Mouse (Mus musculus) urinary bladder, adult 18-20 months (tissue): ENCODE results near the gene Upk3b.

ENCODE experiments used
- DNase-seq, 2 experiments: peaks; one replicate each; pipeline ENCODE4 v3.0.0; 2022; ENCODE audit warnings: low spot score in 2 of 2, mixed read lengths in 2 of 2

Upk3b gene

DNA sequence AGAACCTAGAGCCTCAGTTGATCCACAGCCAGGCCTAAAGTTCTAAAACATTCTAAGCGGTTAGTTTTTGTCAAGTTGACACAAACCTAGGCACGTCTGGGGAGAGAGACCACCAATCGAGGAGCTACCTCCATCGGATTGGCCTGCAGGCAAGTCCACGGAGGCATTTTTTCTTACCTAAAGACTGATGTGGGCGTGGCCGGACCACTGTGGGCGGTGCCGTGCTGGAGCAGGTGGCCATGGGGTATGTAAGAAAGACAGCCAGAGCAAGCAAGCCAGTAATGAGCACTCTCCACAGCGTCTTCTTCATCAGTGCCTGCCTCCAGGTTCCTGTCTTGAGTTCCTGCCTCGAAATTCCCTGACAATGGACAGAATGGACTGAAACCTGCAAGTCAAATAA, 35.2 kb downstream of the Upk3b start:
- DNase-seq: no peak

DNA sequence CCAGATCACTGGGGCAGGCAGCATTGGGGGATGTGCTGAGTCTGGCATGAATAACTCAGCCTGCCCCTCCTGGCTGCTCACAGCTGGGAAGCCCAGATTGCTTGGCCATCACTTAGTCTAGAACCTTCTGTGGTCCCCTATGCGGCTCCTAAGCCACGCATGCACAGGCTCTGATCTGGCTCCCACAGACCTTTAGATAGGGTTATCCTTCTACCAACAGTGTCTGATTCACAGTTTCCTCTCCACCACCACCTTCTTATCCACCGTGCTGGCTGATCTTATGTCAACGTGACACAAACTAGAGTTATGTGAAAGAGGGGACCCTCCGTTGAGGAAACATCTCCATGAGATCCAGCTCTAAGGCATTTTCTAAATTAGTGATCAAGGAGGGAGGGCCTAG, 36.8 kb downstream of the Upk3b start:
- DNase-seq: no peak

DNA sequence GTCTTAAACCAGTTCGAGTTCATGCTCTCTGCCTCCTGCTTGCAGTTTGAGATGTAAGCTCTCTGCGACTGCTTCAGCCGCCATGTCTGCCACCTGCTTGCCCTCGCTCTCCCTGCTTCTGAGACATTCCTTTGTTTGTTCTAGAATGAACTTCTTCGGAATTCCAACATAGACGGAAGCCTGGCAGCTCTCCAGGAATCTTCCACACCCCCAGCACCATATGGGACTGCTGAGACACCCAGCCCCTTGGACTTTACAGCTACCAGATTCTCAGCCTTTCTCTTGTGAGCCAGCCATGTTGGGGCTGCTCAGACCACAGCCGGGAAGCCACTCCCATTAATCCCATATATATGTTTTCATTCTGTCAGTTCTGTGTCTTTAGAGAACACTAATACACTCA, 38.0 kb downstream of the Upk3b start:
- DNase-seq: no peak

DNA sequence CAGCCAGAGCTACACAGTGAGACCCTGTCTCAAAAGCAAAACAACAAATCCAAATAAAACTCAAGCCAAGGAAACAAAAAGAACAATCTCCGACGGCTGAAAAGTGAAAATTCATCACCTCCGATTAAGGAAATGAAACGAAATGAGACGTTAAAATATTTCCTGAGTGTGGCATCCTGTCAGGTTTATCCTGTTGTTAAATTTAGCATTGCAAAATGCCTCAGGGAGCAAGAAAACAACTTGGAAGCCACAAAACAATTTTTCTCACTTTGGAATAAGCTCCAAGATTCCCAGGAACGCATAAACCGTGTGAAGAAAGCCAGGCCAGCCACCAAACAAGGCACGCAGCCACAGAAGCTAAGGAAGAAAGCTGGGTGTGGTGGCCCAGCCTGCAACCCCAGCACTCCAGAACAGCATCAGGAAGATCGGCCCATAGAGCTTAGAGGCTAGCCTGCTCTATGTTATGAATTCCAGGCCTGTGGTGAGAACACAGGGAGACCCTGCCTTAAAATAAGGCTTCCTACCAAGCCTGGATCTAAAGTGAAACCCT, 38.8 kb downstream of the Upk3b start:
- DNase-seq: no peak

DNA sequence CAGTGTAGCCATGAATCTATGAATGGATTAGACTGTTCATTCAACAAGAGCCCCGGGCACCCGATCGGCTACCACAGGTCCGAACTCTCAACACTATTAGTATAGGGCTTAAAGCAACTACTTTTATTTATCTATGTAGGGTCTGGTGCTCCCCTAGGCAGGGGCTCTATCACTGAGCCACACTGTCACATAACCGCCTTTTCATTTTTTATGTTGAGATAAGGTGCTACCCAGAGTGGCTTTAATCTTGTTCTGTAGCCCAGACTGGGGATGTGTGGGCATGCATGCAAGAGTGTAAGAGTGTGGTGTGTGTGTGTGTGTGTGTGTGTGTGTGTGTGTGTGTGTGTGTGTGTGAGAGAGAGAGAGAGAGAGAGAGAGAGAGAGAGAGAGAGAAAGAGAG, 39.8 kb downstream of the Upk3b start:
- no peak for DNase-seq

DNA sequence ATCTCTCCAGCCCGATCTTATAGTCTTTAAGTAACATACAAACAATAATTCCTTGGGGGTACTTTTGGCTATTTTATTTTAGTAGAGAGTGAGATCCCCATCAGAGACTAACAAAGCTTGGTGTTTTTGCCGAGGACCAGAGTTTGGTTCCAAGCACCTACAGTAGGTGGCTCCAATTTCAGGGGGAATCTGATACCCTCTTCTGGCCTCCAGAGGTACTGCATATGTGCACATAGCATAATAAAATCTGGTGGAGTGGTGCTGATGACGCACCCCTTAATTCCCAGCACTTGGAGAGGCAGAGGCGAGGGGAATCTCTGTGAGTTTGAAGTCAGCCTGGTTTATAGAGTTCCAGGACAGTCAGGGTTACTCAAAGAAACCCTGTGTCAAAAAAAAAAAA, 44.0 kb downstream of the Upk3b start:
- no peak for DNase-seq

DNA sequence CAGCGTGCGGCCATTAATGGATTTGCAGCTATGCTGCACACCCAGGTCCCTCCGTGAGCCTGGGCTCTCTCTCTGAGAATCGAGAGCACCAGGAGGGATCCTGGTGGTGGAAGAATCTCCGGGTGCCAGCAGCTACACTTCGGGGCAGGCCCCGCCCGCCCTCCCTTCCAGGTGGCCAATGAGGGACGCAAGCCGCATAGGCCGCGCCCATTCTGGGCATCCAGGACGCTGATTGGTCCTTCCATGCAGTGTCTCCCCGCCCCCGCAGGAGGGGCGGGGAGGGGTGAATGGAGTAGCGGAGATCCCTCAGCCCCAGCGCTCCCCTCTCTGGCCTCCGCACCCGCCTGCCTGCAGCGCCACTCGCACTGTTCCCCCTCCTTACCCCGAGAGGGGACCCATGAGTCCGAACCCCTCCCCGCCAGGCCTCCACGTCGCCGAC, 45.4 kb downstream of the Upk3b start, which contains the start of gene Rasa4:
TSS of gene Rasa4 (plus strand) at position 248 of the 439 bp plus-strand sequence.
- DNase-seq: peak; percentile 77 to 91

DNA sequence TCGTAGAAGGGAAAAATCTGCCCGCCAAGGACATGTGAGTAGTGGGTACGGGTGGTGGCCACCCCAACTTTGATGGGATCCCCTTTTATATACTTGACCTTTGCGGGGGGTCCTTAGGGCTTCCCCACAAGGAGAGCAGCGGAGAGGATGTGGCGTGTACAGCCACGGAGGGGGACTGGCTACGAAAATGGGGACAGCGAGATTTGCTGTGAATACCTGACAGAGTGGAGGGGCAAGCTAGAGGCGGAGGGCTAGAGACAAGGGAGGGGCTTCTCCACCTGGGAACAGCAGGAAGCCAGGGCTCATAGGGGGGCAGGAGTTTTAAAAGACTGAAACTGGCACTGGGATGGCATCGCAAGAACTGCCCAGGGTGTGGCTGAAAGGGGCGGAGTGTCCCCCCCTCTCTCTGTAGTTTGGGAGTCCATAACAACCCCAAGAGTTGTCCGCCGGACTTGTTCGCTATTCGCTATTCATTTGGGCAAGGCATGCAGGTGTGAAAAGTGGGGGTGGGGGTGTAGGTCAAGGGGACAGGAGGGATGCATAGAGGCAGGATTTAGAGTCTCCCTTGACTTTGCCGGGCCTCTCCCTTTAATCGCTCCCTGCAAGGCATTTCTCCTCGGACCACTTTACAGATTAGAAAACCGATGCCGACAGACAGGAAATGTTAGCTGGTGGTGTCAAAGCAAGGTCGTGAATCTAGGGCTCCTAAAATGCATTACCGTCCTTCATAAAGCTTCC, 46.0 kb downstream of the Upk3b start:
- DNase-seq: no peak

DNA sequence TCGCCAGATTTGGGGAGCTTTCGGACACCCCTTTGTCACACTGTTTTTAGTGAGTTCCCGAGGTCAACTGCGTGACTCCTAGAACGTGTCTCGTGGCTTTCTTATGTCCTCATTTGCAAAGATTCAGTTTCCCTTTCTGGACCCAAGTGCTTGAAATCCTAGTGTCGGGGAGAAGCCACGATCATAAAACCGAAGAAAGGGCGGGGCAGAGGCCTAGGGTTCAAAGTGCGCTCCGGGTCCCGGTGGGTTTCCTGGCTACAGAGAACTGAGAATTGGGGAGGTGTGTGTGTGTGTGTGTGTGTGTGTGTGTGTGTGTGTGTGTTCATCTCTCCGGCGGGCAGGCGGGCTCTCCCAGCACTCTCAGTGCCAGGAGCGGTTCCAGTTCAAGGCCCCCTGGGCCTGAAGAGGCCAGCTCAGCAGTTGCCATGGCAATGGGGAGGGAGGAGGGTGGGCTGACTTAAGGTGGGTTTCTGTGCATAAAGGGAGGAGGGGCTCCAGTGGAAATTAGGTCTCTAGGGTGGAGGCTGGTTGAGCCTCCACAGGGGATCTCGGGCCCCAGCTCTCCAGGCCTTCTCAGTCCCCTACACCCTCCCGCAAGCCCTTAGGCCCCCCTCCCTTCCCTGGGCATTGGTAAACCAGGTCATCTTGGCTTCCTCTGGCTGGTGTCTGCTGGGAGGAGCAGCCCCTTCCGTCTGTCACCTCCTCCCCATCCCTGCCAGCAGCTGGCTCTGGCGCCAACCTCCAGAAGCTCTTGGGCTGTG, 46.8 kb downstream of the Upk3b start:
- no peak for DNase-seq

DNA sequence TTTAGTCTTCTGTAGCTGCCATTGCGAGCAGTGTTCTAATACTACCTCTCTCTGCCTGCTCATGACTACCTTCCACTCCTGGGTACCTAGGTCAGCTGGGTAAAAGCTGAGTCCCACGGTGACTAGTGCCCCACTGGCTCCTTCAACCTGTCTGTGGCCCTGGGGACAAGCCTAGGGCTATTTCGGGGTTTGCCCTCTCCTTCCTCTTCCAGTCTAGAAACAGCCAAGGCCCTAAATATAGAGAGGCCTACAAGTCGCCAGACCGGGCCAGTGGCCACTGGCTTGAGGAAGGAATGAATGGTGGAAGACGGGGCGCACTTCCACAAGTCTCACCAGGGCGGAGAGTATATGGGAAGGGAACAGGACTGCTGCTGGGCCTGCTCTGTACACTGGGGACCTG, 48.0 kb downstream of the Upk3b start:
- no peak for DNase-seq

DNA sequence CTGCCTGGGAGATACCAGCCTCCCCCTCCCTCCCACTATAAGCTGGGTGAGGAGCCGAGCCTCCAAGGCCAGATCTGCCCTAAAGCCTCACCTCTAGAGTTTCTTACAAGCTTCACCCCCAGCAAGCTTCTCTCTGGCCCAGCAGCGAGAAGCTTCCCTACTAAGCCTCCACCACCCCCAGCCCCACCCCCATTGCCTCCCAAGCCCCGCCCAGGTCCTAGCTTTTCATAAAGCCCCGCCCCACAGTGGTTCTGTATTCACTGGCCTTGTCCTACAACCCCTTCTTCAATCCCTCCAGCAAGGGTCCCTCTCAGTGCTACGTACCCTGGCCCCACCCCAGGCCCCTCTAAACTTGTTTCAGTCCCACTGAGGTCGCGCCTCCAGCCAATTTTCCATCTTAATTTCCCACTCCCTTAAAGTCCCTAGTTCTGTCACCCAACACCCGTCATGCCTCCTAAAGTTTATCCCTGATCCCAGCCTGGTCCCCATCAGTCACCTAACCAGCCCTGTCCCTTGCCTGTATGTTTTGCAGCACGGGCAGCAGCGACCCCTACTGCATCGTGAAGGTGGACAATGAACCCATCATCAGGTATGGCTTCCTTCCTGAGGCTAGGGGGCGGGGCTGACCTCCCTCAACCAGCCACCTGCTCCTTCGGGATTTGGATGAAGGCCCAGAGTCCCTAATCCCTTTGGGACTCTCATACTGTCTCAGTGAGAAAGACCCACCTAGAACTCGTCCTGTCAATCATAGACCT, 50.7 kb downstream of the Upk3b start:
- DNase-seq: no peak

DNA sequence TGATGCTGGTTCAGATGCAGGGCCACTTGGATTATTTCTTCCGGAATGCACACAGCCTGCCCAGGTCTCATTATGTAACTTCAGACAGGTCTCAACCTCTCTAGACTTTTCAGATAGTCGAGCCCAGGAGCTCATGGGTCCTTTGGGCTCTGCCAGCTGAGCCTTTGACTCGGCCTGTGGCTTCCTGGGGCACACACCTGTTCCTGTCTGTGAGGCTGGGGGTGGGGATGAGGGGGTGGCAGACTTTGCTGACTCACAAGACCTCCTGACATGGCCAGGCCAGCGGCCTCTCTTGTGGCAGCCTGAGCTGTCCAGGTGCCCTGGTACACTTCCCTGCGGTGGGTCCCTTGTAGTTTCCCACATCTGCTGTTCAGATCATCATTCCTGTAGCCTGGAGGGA, 53.6 kb downstream of the Upk3b start:
- no peak for DNase-seq

DNA sequence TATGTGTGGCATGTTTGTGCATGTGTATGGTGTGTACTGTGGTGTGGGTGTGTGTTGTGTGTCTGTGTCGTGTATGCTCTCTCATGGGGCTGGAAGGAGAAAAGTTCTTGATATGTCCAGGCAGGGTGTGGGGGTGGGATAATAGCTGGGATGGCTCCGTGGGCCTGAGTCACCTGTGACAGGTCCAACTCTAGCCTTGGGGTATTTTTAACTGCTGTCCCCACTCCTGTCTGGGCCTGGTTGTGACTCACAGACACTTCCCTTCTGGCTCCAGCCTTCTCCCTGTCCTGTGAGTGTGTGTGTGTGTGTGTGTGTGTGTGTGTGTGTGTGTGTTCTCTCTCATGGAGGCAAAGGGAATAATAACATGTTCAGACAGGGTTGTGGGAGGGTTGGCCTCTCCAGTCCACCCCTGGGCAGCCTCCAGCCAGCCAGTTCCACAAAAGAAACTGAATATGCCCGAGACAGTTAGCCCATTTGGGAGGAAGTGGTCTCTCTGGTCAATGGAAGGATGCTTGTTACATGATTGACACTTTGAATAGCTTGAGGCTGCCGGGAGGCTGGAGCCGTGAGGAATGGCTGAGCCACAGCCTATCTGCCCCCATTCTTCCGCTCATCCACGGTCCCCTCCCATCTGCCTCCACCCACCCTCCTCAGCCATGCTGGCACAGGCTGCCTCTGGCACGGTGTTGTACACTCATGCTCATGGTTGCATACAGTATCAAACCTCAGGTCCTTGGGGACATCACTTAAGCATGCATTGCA, 56.1 kb downstream of the Upk3b start:
- no peak for DNase-seq

DNA sequence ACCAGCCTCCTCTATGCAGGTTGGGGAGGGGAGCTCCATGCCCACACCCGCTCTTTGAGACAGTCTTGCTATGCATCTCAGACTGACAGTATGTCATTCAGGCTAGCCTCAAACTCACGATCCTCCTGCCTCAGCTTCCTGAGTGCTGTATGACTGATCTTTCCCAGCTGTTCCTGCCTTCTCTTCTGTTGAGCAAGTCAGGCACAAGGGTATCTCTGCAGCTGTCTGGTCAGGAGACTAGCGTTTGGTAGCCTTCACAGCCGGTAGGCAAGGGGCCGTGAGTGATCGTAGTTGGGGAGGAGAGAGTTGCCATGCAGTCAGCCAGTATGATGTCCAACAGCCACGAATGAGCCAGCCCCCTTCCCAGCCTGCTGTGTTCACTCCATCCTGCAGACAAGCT, 56.8 kb downstream of the Upk3b start:
- DNase-seq: no peak
